Mouse (Mus musculus) hindbrain, embryonic 14.5 days (tissue): ENCODE data around the gene Smarca4. TPM values are rescaled to one million over a fixed set of nuclear protein-coding genes. Genes with fewer than 3 reads are reported as not detected.

Experiments used
- ATAC-seq: fragments of 200-750 bp; cut with Nextera tagmentation; 2 replicates; pipeline ENCODE4 v1.8.0; 2017; ENCODE audit warnings: moderate number of reproducible peaks, mild to moderate bottlenecking, moderate TSS enrichment, moderate library complexity; ENCODE audit not compliant: low FRiP score
- DNase-seq: peaks from one replicate; pipeline ENCODE4 v3.0.0-alpha.2; 2015; ENCODE audit warnings: low spot score
- H3K27ac ChIP-seq: fragments of 300-500 bp; sonication (generic); 2 replicates; pipeline ENCODE4 v1.5.1; 2014; ENCODE audit warnings: mild to moderate bottlenecking, moderate library complexity
- H3K27me3 ChIP-seq: fragments of 300-500 bp; sonication (generic); 2 replicates; pipeline ENCODE4 v1.6.1; 2014; ENCODE audit warnings: mild to moderate bottlenecking, low read length, mixed read lengths; ENCODE audit not compliant: control insufficient read depth, insufficient read depth
- H3K36me3 ChIP-seq: fragments of 300-500 bp; sonication (generic); replicated peaks from 2 replicates; pipeline ENCODE4 v1.6.1; 2014; ENCODE audit not compliant: control insufficient read depth, insufficient read depth
- H3K4me1 ChIP-seq: fragments of 300-500 bp; sonication (generic); replicated peaks from 2 replicates; pipeline ENCODE4 v1.6.1; 2014; ENCODE audit warnings: antibody characterized with exemption, low read length, mixed read lengths; ENCODE audit not compliant: control insufficient read depth, insufficient read depth
- H3K4me2 ChIP-seq: fragments of 300-500 bp; sonication (generic); replicated peaks from 2 replicates; pipeline ENCODE4 v1.6.1; 2014; ENCODE audit warnings: mild to moderate bottlenecking, moderate library complexity
- H3K4me3 ChIP-seq: fragments of 300-500 bp; sonication (generic); replicated peaks from 2 replicates; pipeline ENCODE4 v1.5.1; 2014; ENCODE audit warnings: mild to moderate bottlenecking, low read length
- H3K9ac ChIP-seq: fragments of 300-500 bp; sonication (generic); 2 replicates; pipeline ENCODE4 v1.6.1; 2014
- H3K9me3 ChIP-seq: fragments of 300-500 bp; sonication (generic); 2 replicates; pipeline ENCODE4 v1.6.1; 2016; ENCODE audit warnings: low read length; ENCODE audit not compliant: control insufficient read depth
- WGBS: fragments of 180-500 bp; shearing (Covaris S2); extraction: QIAGEN DNeasy Blood & Tissue Kit; methylation state at CpG from one replicate; pipeline ENCODE4 v1.1.7; 2014; 5-methylcytosine and 5-hydroxymethylcytosine counted together
- polyA plus RNA-seq: library from polyadenylated mRNA; unstranded; fragments of >200 nt; fragmentation: Nextera tagmentation; extraction: Ambion mirVana; gene quantifications from 2 replicates; pipeline ENCODE4 v1.2.1, GENCODE M21; 2014

The Smarca4 gene
- polyA plus RNA-seq, 1 experiment from 2014 or later = 138 TPM

DNA sequence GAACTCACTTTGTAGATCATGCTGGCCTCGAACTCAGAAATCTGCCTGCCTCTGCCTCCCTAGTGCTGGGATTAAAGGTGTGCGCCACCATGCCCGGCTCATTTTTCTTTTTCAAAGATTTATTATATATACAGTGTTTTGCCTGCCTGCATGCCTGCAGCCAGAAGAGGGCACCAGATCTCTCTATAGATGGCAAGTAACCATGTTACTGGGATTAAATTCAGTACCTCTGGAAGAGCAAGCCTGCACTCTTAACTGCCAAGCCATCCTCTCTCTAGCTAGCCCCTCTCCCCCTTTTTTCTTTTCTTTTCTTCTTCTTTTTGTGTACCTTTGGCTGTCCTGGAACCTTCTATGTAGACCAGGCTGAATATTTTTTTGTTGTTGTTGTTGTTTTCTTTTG lies 14.7 kb downstream of the Smarca4 start:
- H3K27me3 ChIP-seq = no peaks in the 10 kb centered on the region
- no peak overlapping the region for H3K4me2 ChIP-seq
- H3K27ac ChIP-seq = no peak overlapping the region
- no peak overlapping the region for H3K9ac ChIP-seq
- H3K36me3 ChIP-seq = peaks cover 34% of the 10 kb centered on the region
- H3K9me3 ChIP-seq = no peaks in the 10 kb centered on the region
- no peak overlapping the region for H3K4me3 ChIP-seq
- DNase-seq (no peak), ATAC-seq (no peak)
- peaks cover 1% of the 10 kb centered on the region; the same call in 1 of the 2 replicates for H3K4me1 ChIP-seq
- WGBS = 90% methylated on average over 3 of the region's 3 CpGs

DNA sequence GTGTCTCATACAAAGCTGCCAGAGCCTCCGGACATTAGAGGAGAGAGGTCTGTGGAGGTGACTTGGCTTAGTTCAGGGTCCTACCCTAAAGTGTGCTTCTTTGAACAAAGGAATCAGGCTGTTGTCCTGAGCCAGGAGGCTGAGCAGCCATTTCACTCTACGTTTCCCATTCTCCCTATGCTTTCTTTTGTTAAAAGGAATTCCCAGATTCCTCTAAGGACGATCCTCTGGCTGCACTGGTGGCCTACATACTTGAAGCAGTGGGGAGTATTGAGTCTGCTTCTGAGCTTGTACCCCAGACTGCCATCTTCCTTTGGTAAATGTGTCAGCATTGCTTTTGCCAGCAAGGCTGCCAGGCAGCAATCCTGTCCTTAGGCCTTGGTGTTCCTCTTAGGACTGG lies 17.1 kb downstream of the Smarca4 start:
- peaks cover 58% of the 10 kb centered on the region for H3K36me3 ChIP-seq
- H3K4me3 ChIP-seq = no peak overlapping the region
- no peak for DNase-seq
- no peaks in the 10 kb centered on the region for H3K27me3 ChIP-seq
- ATAC-seq = no peak
- H3K4me1 ChIP-seq = no peaks in the 10 kb centered on the region
- no peak overlapping the region for H3K27ac ChIP-seq
- H3K9me3 ChIP-seq = no peaks in the 10 kb centered on the region
- H3K9ac ChIP-seq = no peak overlapping the region
- 77% methylated on average over 3 of the region's 3 CpGs for WGBS
- no peak overlapping the region for H3K4me2 ChIP-seq

DNA sequence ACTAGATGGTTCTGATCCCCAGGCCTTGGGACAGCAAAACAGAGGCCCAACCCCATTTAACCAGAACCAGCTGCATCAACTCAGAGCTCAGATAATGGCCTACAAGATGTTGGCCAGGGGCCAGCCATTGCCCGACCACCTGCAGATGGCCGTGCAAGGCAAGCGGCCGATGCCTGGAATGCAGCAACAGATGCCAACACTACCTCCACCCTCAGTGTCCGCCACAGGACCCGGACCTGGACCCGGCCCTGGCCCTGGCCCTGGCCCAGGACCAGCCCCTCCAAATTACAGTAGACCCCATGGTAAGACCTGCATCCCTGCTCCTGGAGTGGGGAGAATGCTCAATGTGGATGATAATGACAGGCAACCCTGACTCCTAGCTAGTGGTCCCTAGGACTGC lies 19.7 kb downstream of the Smarca4 start:
- no peak overlapping the region for H3K4me2 ChIP-seq
- DNase-seq = no peak
- H3K9ac ChIP-seq = no peak overlapping the region
- 45% methylated on average over 7 of the region's 7 CpGs for WGBS
- H3K36me3 ChIP-seq = peaks cover 83% of the 10 kb centered on the region
- no peak for ATAC-seq
- H3K27ac ChIP-seq = no peak overlapping the region
- H3K4me1 ChIP-seq = no peaks in the 10 kb centered on the region
- H3K9me3 ChIP-seq = no peaks in the 10 kb centered on the region
- no peaks in the 10 kb centered on the region for H3K27me3 ChIP-seq
- no peak overlapping the region for H3K4me3 ChIP-seq

DNA sequence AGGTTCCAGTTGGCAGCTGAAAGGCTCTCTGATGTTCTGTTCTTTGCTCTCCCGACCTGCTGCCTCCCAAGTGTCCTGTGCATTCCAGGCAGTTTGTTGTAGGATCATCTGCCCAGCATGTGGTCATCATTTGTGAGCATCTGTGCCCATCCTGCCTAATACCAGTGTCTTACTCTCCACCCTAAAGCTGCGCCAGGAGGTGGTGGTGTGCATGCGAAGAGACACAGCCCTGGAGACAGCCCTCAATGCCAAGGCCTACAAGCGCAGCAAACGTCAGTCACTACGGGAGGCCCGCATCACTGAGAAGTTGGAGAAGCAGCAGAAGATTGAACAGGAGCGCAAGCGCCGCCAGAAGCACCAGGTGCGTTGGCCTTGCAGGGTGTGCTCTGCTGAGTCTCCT lies 23.1 kb downstream of the Smarca4 start:
- Histone ChIP-seq H3K9ac (no peak overlapping the region), H3K4me3 (no peak overlapping the region), H3K4me2 (no peak overlapping the region), H3K9me3 (no peaks in the 10 kb centered on the region), H3K27me3 (no peaks in the 10 kb centered on the region), H3K36me3 (peaks cover 99% of the 10 kb centered on the region), H3K4me1 (no peaks in the 10 kb centered on the region), H3K27ac (no peak overlapping the region)
- DNase-seq = no peak
- 94% methylated on average over 11 of the region's 11 CpGs for WGBS
- ATAC-seq = no peak

DNA sequence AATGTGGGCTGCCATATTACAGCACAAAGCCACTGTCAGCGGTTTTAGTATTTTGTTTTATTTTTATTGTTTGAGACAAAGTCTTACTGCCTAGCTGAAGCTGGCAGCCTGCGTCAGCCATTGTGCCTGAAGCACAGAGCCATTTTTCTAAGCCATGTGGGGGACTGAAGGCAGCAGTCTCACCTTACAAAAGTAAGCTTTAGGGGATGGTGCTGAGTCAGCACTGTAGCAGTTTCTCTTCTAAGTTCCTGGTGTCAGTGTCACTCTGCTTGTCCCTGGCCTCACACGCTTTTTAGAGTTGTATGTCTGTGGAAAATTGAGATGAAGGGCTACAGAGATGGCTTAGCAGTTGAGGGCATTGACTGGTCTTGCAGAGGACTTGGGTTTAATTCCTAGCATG lies 30.4 kb downstream of the Smarca4 start:
- ATAC-seq = no peak
- no peak overlapping the region for H3K4me2 ChIP-seq
- WGBS = 93% methylated on average over 3 of the region's 3 CpGs

DNA sequence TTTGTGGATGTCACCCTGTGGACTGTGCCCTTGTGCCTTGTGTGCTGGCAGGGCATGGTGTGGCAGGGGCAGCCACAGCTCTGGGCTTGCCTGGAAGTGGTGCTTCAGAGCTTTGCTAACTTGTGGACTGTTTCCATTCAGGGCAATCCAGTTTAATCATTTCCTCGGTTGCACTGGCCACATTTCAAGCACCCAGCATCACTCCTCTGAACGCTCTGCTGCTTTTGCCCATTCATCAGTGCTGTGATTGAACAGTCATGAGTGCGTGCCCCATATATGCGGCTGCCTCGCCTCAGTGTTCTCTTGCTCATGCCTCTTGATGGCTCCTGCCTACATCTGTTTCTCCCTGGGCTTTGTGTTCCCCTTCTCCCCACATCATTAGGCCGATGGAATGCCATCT lies 31.8 kb downstream of the Smarca4 start:
- no peaks in the 10 kb centered on the region for H3K27me3 ChIP-seq
- H3K4me3 ChIP-seq = no peak overlapping the region
- H3K9me3 ChIP-seq = no peaks in the 10 kb centered on the region
- peaks cover 90% of the 10 kb centered on the region for H3K36me3 ChIP-seq
- H3K9ac ChIP-seq = no peak overlapping the region
- ATAC-seq (no peak), DNase-seq (no peak)
- 81% methylated on average over 6 of the region's 6 CpGs for WGBS
- no peaks in the 10 kb centered on the region for H3K4me1 ChIP-seq
- H3K27ac ChIP-seq = no peak overlapping the region
- H3K4me2 ChIP-seq = no peak overlapping the region

More for the DNA sequence above, 30.4 kb downstream of the Smarca4 start:
- Histone ChIP-seq H3K9me3 (no peaks in the 10 kb centered on the region), H3K36me3 (peaks cover 91% of the 10 kb centered on the region), H3K27me3 (no peaks in the 10 kb centered on the region), H3K4me3 (no peak overlapping the region), H3K4me1 (no peaks in the 10 kb centered on the region), H3K27ac (no peak overlapping the region), H3K9ac (no peak overlapping the region)
- no peak for DNase-seq

DNA sequence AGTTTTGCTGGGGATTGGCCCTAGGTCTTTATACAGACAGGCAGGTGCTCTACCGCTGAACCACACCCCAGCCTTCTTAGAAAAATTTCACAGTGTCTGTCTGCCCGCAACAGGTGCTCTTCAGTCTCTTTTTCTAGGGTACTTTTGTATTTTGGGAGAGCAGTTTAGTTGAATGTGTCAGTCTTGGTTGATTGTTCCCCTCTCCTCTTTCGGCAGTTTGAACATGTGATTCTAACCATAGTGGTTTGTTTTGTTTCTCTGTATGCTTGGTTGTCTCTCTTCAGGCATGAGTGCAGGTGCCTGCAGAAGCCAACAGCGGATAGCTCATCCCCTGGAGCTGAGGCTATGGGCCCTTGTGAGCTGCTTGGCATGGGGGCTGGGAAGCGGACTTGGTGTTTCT lies 36.3 kb downstream of the Smarca4 start:
- Histone ChIP-seq H3K9ac (no peak overlapping the region), H3K4me1 (no peaks in the 10 kb centered on the region), H3K27me3 (no peaks in the 10 kb centered on the region), H3K36me3 (peaks cover 93% of the 10 kb centered on the region), H3K4me3 (no peak overlapping the region), H3K4me2 (no peak overlapping the region), H3K27ac (no peak overlapping the region), H3K9me3 (no peaks in the 10 kb centered on the region)
- 95% methylated on average over 5 of the region's 5 CpGs for WGBS
- no peak for DNase-seq
- ATAC-seq = no peak

DNA sequence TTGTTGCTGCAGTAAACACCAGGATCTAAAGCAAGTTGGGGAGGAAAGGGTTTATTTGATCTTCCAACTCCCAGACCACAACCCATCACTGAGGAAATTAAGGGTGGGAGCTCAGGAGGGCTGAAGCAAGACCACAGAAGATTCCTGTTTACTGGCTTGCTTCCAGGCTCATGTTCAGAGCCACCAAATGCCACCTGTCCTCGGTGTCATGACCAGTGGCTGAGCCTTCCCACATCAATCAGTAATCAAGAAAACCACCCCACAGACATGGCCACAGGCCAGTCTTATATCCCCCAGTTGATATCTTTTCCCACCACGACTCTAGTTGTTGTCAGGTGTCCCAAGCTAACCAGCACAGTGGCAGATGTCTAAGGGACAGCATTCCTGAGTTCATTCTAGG lies 37.3 kb downstream of the Smarca4 start:
- no peaks in the 10 kb centered on the region for H3K27me3 ChIP-seq
- H3K4me2 ChIP-seq = no peak overlapping the region
- no peak overlapping the region for H3K4me3 ChIP-seq
- ATAC-seq (no peak), DNase-seq (no peak)
- no peak overlapping the region for H3K9ac ChIP-seq
- H3K9me3 ChIP-seq = no peaks in the 10 kb centered on the region
- no peak overlapping the region for H3K27ac ChIP-seq
- H3K36me3 ChIP-seq = peaks cover 92% of the 10 kb centered on the region
- H3K4me1 ChIP-seq = no peaks in the 10 kb centered on the region
- WGBS = 85% methylated on average over 2 of the region's 2 CpGs

DNA sequence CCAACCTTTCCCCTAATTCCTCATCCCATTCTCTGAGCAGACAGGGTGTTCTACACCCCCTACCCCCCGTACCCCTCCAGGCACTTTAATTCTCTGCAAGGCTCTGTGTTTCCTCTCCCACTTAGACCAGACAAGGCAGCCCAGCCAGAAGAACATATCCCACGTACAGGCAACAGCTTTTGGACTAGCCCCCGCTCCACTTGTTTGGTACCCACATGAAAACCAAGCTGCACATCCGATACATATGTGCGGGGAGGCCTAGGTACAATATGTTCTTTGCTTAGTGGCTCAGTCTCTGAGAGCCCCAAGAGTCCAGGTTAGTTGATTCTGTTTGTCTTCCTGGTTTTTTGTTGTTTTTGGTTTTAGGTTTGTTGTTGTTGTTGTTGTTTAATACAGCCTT lies 46.1 kb downstream of the Smarca4 start:
- Histone ChIP-seq H3K36me3 (peaks cover 99% of the 10 kb centered on the region), H3K27ac (no peak overlapping the region), H3K27me3 (no peaks in the 10 kb centered on the region), H3K4me3 (no peak overlapping the region), H3K4me1 (no peaks in the 10 kb centered on the region), H3K9ac (no peak overlapping the region), H3K4me2 (no peak overlapping the region), H3K9me3 (no peaks in the 10 kb centered on the region)
- WGBS = 96% methylated on average over 5 of the region's 5 CpGs
- ATAC-seq = no peak
- no peak for DNase-seq

DNA sequence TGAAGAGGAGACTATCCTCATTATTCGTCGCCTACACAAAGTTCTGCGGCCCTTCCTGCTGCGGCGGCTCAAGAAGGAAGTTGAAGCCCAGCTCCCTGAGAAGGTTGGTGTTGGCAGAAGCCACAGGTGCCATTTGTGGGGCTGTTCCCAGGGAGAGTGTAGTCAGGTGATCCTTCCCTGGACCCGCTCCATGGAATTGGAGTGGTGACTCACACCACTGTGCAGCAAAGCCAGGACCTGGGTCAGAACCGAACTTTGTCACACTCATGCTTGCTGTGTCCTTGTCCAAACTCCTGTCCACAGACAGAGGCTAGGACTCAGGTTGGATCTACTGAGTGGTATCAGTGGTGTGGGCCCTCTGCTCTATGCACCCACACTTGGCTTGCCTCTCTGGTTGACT lies 53.0 kb downstream of the Smarca4 start:
- DNase-seq = no peak
- Histone ChIP-seq H3K9ac (no peak overlapping the region), H3K4me2 (no peak overlapping the region), H3K4me1 (no peaks in the 10 kb centered on the region), H3K9me3 (no peaks in the 10 kb centered on the region), H3K36me3 (peaks cover 100% of the 10 kb centered on the region), H3K27me3 (no peaks in the 10 kb centered on the region), H3K4me3 (no peak overlapping the region), H3K27ac (no peak overlapping the region)
- 95% methylated on average over 7 of the region's 7 CpGs for WGBS
- no peak for ATAC-seq
